Mouse (Mus musculus): ENCODE data around the gene Aebp1. TPM values are rescaled to one million over a fixed set of nuclear protein-coding genes. Genes with fewer than 3 reads are reported as not detected.

Aebp1 gene
- polyA plus RNA-seq, 1 experiment from 2014 or later, result 34.7 TPM

DNA sequence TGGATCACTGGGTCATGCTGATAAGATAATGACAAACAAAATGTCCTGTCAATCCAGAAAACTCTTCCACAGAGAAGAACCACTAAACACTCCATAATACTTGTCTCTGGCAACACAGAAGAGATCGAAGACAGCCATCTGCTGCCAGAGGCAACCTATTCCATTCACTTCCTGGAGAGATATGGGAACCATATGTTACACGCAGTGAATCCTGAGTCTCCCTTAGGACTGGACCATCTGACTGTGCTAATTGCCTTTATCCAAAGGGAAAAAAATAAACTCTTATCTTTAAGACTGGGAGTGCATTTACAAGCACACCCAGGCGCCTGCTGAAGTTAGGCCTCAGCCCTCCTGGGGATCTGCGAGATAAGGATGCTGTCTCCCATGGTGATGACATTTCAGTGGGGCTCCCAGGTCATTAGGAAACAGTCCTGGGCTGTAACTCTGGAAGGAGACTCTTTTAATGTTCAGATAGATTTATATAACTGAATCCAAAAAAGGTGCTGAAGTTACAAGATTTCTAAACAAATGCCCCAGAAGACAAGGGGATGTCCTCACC is 31.1 kb downstream of the Aebp1 start:
- peak overlapping the region; percentile 92 for H3K27ac ChIP-seq (ENCODE audit: poor library complexity, severe bottlenecking)
- 7% methylated on average over 4 of the region's 4 CpGs for WGBS
- ATAC-seq (ENCODE audit: insufficient number of reproducible peaks, low FRiP score), result no peak
- H3K9me3 ChIP-seq (replicated peaks), result no peaks in the 10 kb centered on the region
- no peaks in the 10 kb centered on the region for H3K27me3 ChIP-seq (replicated peaks)
- H3K9ac ChIP-seq, result peak overlapping the region; percentile 41; the same call in 1 of the 2 replicates
- 0 out of 2 replicates have a peak, but pooled peaks cover 13% of the 10 kb centered on the region for H3K36me3 ChIP-seq
- H3K4me3 ChIP-seq, result no peak overlapping the region
- H3K4me1 ChIP-seq (replicated peaks), result peaks cover 86% of the 10 kb centered on the region
- peak overlapping the region; percentile 15; the same call in 1 of the 2 replicates for H3K4me2 ChIP-seq

DNA sequence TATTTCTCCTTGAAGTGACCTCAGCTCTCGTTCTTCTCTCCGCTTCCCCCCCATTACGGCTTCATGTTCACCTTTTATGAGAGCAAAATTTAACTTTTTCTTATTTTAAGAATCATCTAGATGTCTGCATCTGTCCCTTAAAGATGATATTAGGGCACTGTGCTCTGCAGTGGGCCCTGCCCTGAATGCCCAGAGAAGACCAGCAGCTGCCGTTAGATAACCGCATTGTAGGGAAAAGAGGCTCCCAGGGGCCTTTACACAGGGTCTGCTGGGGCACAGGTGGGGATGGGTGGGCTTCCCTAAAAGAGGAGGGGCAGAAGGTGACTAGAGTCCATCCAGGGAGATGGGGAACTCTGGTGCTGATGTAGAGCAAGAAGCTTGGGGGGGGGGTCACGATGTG is 32.1 kb downstream of the Aebp1 start:
- H3K36me3 ChIP-seq, result 0 out of 2 replicates have a peak, but pooled peaks cover 13% of the 10 kb centered on the region
- H3K4me3 ChIP-seq, result no peak overlapping the region
- ATAC-seq (ENCODE audit: insufficient number of reproducible peaks, low FRiP score), result no peak
- WGBS, result 45% methylated on average over 6 of the region's 6 CpGs
- peak overlapping the region; percentile 33; the same call in 1 of the 2 replicates for H3K9ac ChIP-seq
- peak overlapping the region; percentile 92 for H3K27ac ChIP-seq (ENCODE audit: poor library complexity, severe bottlenecking)
- no peaks in the 10 kb centered on the region for H3K27me3 ChIP-seq (replicated peaks)
- H3K4me2 ChIP-seq, result no peak overlapping the region
- no peaks in the 10 kb centered on the region for H3K9me3 ChIP-seq (replicated peaks)
- peaks cover 86% of the 10 kb centered on the region for H3K4me1 ChIP-seq (replicated peaks)

- peak overlapping the region; percentile 56 for H3K4me3 ChIP-seq
- peak overlapping the region; percentile 92 for H3K27ac ChIP-seq (ENCODE audit: poor library complexity, severe bottlenecking)
- peak overlapping the region; percentile 87 for H3K9ac ChIP-seq
- peaks cover 77% of the 10 kb centered on the region for H3K4me1 ChIP-seq (replicated peaks)
- WGBS, result 6% methylated on average over 16 of the region's 16 CpGs
- 0 out of 2 replicates have a peak, but pooled peaks cover 13% of the 10 kb centered on the region for H3K36me3 ChIP-seq
- H3K27me3 ChIP-seq (replicated peaks), result peaks cover 11% of the 10 kb centered on the region; the same call in 1 of the 2 replicates
- H3K9me3 ChIP-seq (replicated peaks), result no peaks in the 10 kb centered on the region
- H3K4me2 ChIP-seq, result peak overlapping the region; percentile 77
- peak; percentile 19; the same call in 1 of the 2 replicates for ATAC-seq (ENCODE audit: insufficient number of reproducible peaks, low FRiP score)
These were observed 35.5 kb downstream of the Aebp1 start for GRCm38 (mm10) chr11:5897230-5897629.

DNA sequence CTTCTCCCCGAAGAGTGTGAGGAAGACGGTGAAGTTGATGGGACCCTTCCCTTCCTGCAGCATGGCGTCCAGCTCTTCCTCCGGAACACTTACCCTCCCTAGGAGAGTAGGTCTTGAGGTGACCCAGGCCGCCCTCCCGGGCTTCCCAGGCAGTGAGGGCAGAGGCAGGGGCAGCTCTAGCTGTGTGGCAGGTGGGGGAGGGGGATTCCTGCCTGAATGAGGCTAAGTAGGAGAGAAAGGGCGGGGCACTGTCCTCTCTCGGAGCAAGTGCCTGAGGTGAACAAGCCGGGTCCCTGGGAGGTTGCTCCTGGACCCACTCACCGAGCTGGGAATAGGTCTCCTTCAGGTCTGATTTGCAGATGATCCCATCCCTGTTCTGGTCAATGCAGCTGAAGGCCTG is 36.1 kb downstream of the Aebp1 start:
- H3K4me2 ChIP-seq, result peak overlapping the region; percentile 77
- H3K4me3 ChIP-seq, result peak overlapping the region; percentile 56
- H3K4me1 ChIP-seq (replicated peaks), result peaks cover 75% of the 10 kb centered on the region
- peaks cover 15% of the 10 kb centered on the region for H3K27me3 ChIP-seq (replicated peaks)
- H3K9ac ChIP-seq, result peak overlapping the region; percentile 87
- H3K36me3 ChIP-seq, result 0 out of 2 replicates have a peak, but pooled peaks cover 13% of the 10 kb centered on the region
- peak overlapping the region; percentile 92 for H3K27ac ChIP-seq (ENCODE audit: poor library complexity, severe bottlenecking)
- H3K9me3 ChIP-seq (replicated peaks), result no peaks in the 10 kb centered on the region
- 6% methylated on average over 10 of the region's 10 CpGs for WGBS
- ATAC-seq (ENCODE audit: insufficient number of reproducible peaks, low FRiP score), result peak; percentile 20; the same call in 1 of the 2 replicates

DNA sequence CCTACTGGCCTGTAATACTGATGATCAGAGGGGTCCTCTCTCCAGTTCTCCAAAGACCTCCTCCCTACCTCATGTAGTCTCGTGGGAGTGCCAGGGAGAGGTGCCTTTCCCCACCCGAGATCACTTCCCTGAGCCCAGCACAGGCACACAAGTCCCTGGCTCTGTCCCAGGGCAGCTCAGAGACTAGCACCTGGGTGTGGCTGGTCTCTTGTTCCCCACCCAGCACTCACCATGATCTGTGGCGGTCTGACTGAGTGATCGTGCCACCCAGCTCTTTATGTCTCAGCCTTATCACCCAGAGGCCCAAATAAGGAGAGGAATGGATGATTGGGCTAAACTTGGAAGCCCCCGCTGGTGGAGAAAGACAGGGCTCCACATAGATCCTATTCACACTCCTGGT is 36.8 kb downstream of the Aebp1 start, which contains the start of gene Myl7:
Gene Myl7 (minus strand): TSS at position 252 of the 400 bp plus-strand sequence.
- Histone ChIP-seq H3K36me3 (0 out of 2 replicates have a peak, but pooled peaks cover 13% of the 10 kb centered on the region), H3K4me1 (replicated peaks) (peaks cover 68% of the 10 kb centered on the region), H3K4me3 (peak within 1 kb of the TSS; percentile 56), H3K9me3 (replicated peaks) (no peaks in the 10 kb centered on the region), H3K27ac (ENCODE audit: poor library complexity, severe bottlenecking) (peak within 1 kb of the TSS; percentile 92), H3K27me3 (replicated peaks) (peaks cover 19% of the 10 kb centered on the region), H3K9ac (peak within 1 kb of the TSS; percentile 87), H3K4me2 (peak within 1 kb of the TSS; percentile 77)
- WGBS, result 23% methylated on average over 5 of the region's 5 CpGs
- ATAC-seq (ENCODE audit: insufficient number of reproducible peaks, low FRiP score), result peak; percentile 58; the same call in 1 of the 2 replicates

GRCm38 (mm10) chr11:5899286-5899685 is 37.5 kb downstream of the Aebp1 start:
- Histone ChIP-seq H3K27ac (ENCODE audit: poor library complexity, severe bottlenecking) (peak overlapping the region; percentile 92), H3K9me3 (replicated peaks) (no peaks in the 10 kb centered on the region), H3K4me3 (no peak overlapping the region), H3K9ac (no peak overlapping the region), H3K27me3 (replicated peaks) (peaks cover 22% of the 10 kb centered on the region), H3K4me1 (replicated peaks) (peaks cover 61% of the 10 kb centered on the region), H3K4me2 (no peak overlapping the region), H3K36me3 (0 out of 2 replicates have a peak, but pooled peaks cover 13% of the 10 kb centered on the region)
- WGBS, result 82% methylated on average over 10 of the region's 10 CpGs
- ATAC-seq (ENCODE audit: insufficient number of reproducible peaks, low FRiP score), result no peak

GRCm38 (mm10) chr11:5901320-5901719 is 39.6 kb downstream of the Aebp1 start:
- H3K27ac ChIP-seq (ENCODE audit: poor library complexity, severe bottlenecking), result peak overlapping the region; percentile 61
- ATAC-seq (ENCODE audit: insufficient number of reproducible peaks, low FRiP score), result no peak
- peak overlapping the region; percentile 63 for H3K4me2 ChIP-seq
- 0 out of 2 replicates have a peak, but pooled peaks cover 10% of the 10 kb centered on the region for H3K36me3 ChIP-seq
- WGBS, result 29% methylated on average over 3 of the region's 3 CpGs
- H3K9me3 ChIP-seq (replicated peaks), result no peaks in the 10 kb centered on the region
- H3K4me3 ChIP-seq, result peak overlapping the region; percentile 34
- peaks cover 22% of the 10 kb centered on the region for H3K27me3 ChIP-seq (replicated peaks)
- H3K9ac ChIP-seq, result peak overlapping the region; percentile 60
- H3K4me1 ChIP-seq (replicated peaks), result peaks cover 50% of the 10 kb centered on the region

DNA sequence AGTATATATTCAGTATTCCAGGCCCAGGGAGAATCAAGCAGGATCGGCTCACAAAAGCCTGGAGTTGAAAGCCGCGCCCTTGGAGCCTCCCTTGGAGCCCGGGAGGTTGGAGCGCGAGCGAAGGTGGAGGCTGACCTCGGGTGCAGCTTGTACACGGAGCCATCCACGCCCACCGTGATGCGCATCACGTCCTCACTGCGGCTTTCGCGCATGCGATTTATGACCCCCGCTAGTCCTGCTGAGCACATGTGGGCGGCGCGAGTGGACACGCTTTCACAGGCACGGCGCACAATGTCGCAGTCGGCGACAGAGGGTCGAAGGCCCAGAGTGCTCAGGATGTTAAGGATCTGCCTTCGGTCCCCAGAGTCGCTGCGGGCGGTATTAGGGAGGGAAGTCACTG is 40.2 kb downstream of the Aebp1 start:
- peak overlapping the region; percentile 63 for H3K4me2 ChIP-seq
- peak overlapping the region; percentile 61 for H3K27ac ChIP-seq (ENCODE audit: poor library complexity, severe bottlenecking)
- 0 out of 2 replicates have a peak, but pooled peaks have one; percentile 26 for ATAC-seq (ENCODE audit: insufficient number of reproducible peaks, low FRiP score)
- peak overlapping the region; percentile 34 for H3K4me3 ChIP-seq
- peak overlapping the region; percentile 60 for H3K9ac ChIP-seq
- peaks cover 22% of the 10 kb centered on the region for H3K27me3 ChIP-seq (replicated peaks)
- 0 out of 2 replicates have a peak, but pooled peaks cover 4% of the 10 kb centered on the region for H3K36me3 ChIP-seq
- 1% methylated on average over 32 of the region's 32 CpGs for WGBS
- H3K9me3 ChIP-seq (replicated peaks), result no peaks in the 10 kb centered on the region
- H3K4me1 ChIP-seq (replicated peaks), result peaks cover 44% of the 10 kb centered on the region

- H3K27me3 ChIP-seq (replicated peaks), result peaks cover 22% of the 10 kb centered on the region
- no peak for ATAC-seq (ENCODE audit: insufficient number of reproducible peaks, low FRiP score)
- H3K4me1 ChIP-seq (replicated peaks), result peaks cover 39% of the 10 kb centered on the region
- peak overlapping the region; percentile 60; the same call in 1 of the 2 replicates for H3K9ac ChIP-seq
- peak overlapping the region; percentile 34; the same call in 1 of the 2 replicates for H3K4me3 ChIP-seq
- H3K27ac ChIP-seq (ENCODE audit: poor library complexity, severe bottlenecking), result peak overlapping the region; percentile 61; the same call in 1 of the 2 replicates
- peak overlapping the region; percentile 63 for H3K4me2 ChIP-seq
- no peaks in the 10 kb centered on the region for H3K9me3 ChIP-seq (replicated peaks)
- H3K36me3 ChIP-seq, result no peaks in the 10 kb centered on the region
- WGBS, result 18% methylated on average over 6 of the region's 6 CpGs
These were observed 40.6 kb downstream of the Aebp1 start for GRCm38 (mm10) chr11:5902390-5902789.

GRCm38 (mm10) chr11:5903844-5904243 is 42.1 kb downstream of the Aebp1 start:
- Histone ChIP-seq H3K4me2 (no peak overlapping the region), H3K27me3 (replicated peaks) (peaks cover 22% of the 10 kb centered on the region), H3K9ac (no peak overlapping the region), H3K9me3 (replicated peaks) (no peaks in the 10 kb centered on the region), H3K36me3 (no peaks in the 10 kb centered on the region), H3K4me1 (replicated peaks) (peaks cover 27% of the 10 kb centered on the region), H3K27ac (ENCODE audit: poor library complexity, severe bottlenecking) (no peak overlapping the region), H3K4me3 (no peak overlapping the region)
- 75% methylated on average over 2 of the region's 2 CpGs for WGBS
- no peak for ATAC-seq (ENCODE audit: insufficient number of reproducible peaks, low FRiP score)

DNA sequence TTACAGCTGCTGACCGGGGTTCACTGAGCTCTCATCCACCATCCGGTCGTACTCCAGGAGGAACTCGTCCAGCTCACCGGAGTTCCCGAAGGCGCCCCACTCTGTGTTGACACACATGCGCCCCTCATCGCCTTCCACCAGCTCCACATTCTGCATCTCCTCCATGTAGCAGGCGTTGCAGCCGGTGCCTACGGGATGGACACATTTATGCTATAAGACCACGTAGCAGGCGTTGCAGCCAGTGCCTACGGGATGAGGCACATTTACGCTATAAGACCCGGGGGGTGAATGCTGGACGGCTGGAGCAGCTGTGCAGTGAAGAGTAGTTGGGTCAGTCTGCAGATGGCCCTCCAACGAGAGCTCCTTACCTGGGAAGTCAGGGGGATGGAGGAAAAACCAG is 42.6 kb downstream of the Aebp1 start:
- H3K4me3 ChIP-seq, result no peak overlapping the region
- WGBS, result 89% methylated on average over 19 of the region's 19 CpGs

More for the DNA sequence above, 42.6 kb downstream of the Aebp1 start:
- H3K4me1 ChIP-seq (replicated peaks), result peaks cover 25% of the 10 kb centered on the region
- no peak overlapping the region for H3K27ac ChIP-seq (ENCODE audit: poor library complexity, severe bottlenecking)
- no peak for ATAC-seq (ENCODE audit: insufficient number of reproducible peaks, low FRiP score)
- no peaks in the 10 kb centered on the region for H3K36me3 ChIP-seq
- H3K4me2 ChIP-seq, result no peak overlapping the region
- H3K9ac ChIP-seq, result no peak overlapping the region
- H3K9me3 ChIP-seq (replicated peaks), result no peaks in the 10 kb centered on the region
- H3K27me3 ChIP-seq (replicated peaks), result peaks cover 22% of the 10 kb centered on the region
